Mouse (Mus musculus) spleen, adult 18-20 months (tissue): Measurements from ENCODE around the gene Pcnt.

Source experiments
- DNase-seq, 2 experiments: peaks; one replicate each; pipeline ENCODE4 v3.0.0; 2022; ENCODE audit warnings: mixed read lengths in 2 of 2

Pcnt gene

GRCm38 (mm10) chr10:76442178-76443088 lies at the start of gene Pcnt:
Gene Pcnt (minus strand): TSS chr10:76442786.
- DNase-seq: peak; percentile 92 to 95

DNA sequence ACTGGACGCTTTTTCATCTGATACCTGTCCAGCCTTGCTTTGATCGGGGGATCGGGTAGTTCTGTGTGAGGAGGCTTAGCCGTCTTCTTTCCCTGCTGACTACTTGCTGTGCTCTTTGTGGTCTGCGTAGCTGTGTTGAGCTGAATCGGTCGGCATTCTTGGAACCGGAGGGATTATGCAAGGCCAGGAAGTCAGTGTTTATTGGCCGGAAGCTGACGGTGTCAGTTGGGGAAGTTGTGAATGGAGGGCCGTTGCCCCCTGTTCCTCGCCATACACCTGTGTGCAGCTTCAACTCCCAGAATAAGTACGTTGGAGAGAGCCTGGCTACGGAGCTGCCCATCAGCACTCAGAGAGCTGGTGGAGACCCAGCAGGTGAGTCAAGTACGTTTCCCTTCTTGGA lies 46.6 kb upstream of the Pcnt start:
- no peak for DNase-seq

DNA sequence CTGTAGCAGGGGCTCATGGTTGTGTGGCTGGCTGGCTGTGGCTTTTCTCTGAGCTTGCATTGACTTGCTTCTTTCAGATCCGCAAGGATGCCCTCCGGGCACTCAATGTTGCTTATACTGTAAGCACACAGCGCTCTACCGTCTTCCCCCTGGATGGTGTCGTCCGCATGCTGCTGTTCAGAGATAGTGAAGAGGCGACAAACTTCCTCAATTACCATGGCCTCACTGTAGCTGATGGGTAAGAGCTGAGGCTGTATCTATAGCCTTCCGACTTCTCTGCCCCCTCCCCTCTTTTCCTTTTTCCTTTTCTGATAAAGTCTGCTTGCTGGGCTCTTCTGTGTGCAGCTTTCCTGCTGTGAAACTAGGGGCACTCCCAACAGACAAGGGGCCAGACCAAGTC lies 45.7 kb upstream of the Pcnt start:
- DNase-seq: no peak

- DNase-seq: no peak
Observed at GRCm38 (mm10) chr10:76486302-76486701, 43.7 kb upstream of the Pcnt start.

- DNase-seq: no peak
Observed at GRCm38 (mm10) chr10:76481480-76481879, 38.9 kb upstream of the Pcnt start.

DNA sequence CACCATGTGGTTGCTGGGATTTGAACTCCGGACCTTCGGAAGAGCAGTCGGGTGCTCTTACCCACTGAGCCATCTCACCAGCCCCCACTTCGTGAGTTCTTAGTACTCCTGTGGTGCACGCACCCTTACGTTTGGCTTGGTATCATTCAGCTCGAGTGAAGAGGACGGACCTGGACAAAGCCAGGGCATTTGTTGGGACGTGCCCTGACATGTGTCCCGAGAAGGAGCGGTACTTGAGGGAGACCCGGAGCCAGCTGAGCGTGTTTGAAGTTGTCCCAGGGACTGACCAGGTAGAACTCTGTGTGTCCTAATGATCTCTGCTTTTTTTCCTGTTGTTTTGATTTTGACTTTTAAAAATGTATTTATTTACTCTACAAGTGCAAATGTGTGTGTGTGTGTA lies 38.3 kb upstream of the Pcnt start:
- no peak for DNase-seq

DNA sequence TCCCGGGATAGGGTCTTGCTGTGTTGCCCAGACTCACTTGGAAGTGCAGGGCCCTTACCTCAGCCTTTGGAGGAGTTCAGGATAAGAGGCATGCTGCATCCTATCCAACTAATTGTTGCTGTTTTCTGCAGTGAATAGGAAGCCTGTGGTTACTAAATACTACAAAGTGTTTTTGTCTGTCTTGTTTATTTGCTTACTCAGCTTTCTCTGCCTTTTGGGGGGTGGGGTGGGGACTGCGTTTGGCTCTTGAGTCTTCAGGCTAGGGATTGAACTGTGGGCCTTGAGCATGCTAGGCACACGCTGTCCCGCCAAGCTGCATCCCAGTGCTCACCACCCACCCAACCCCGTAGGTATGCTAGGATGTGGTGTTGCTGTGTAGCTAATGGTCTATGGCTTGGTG lies 31.2 kb upstream of the Pcnt start:
- no peak for DNase-seq

DNA sequence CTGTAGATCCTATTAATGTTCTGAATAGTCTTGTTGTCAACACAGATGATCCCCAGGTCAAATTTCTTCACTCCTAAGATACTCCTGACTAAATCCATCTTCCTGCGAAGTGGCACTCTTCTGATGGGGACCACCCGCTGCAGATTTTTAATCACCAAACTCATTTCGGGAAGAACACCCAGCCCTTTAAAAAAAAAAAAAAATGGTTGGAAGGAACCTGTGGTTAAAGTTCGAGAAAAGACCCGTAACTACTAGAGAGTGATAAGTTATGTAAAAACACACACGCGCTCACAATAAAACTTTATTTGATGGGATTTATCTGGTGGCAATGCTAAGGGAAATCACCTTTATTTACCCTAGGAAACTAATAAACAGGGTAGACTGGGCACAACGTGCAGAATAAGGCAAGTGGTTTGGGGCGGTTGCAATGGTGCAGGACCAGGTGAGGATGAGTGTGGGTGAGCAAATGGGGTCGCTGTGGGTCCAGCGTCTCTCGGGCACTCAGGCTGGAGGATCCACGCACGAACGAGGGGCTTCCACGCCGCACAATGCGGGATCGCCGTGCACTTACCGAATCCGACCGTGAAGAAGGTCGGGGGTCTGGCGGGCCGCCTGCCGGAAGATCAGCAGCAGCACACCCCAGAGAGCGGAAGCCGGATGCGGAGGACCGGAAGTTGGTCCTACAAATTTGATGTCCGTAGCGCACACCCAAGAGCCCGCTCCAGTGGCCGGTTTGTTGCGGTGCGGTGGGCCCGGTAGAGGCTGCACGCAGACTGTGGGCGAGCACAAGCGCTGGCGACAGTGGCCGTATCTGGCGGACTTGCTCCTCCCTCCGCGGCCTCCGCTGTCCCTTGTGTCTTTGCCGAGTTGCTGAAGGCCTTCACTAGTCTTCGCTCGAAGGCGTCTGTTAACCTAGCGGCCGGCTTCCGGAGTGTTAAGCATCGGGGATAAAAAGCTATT lies 25.9 kb upstream of the Pcnt start, which contains the start of the genes Mcm3ap and Ybey:
TSS of gene Mcm3ap (plus strand) at position 725 of the 960 bp plus-strand sequence.
TSS of gene Ybey (minus strand) at position 912 of the 960 bp plus-strand sequence.
- peak; percentile 68 to 80 for DNase-seq

GRCm38 (mm10) chr10:76462721-76463120 lies 20.1 kb upstream of the Pcnt start:
- no peak for DNase-seq

GRCm38 (mm10) chr10:76462312-76462711 lies 19.7 kb upstream of the Pcnt start:
- DNase-seq: no peak

DNA sequence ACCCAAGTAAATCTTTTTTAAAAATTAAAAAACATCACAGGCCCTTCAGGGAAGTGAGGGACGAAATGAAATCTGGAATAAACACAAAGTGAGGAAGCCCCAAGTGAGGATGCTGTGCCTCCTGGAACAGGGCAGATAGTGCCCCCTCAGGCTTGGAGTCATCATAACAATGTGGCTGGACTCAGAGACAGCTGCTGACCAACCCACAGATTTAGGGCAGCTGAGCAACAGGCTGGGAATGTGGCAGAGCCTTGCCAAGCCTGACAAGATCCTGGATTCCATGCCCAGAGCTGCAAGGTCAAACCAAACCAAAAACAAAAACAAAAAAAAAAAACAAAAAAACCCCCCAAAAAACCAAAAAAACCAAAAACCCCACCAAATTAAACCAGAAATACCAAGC lies 18.7 kb upstream of the Pcnt start:
- no peak for DNase-seq

- peak in 1 of 2 experiments; percentile 45 for DNase-seq
Observed at GRCm38 (mm10) chr10:76455289-76455688, 12.7 kb upstream of the Pcnt start.

DNA sequence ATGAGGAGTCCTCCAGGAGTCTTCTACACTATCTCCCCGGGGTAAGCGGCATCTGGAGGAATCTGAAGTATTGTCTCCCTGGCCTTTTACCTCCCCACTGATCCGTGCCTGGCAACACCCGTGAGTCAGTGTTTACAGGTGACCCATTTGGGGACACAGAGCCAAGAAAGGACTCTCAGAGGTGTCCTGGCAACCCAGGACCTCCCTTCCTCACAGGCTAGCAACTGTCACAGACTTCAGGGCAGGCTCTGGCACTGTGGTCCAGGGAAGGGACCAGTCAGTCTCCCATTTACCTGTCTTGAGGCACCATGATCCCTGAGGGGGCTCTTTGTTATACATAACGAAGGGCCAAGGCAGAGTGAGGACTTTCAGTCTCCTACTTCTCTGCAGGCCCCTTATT lies 6.3 kb upstream of the Pcnt start, which contains the start of gene 2610028H24Rik:
TSS of gene 2610028H24Rik (plus strand) at position 231 of the 400 bp plus-strand sequence.
- no peak for DNase-seq

DNA sequence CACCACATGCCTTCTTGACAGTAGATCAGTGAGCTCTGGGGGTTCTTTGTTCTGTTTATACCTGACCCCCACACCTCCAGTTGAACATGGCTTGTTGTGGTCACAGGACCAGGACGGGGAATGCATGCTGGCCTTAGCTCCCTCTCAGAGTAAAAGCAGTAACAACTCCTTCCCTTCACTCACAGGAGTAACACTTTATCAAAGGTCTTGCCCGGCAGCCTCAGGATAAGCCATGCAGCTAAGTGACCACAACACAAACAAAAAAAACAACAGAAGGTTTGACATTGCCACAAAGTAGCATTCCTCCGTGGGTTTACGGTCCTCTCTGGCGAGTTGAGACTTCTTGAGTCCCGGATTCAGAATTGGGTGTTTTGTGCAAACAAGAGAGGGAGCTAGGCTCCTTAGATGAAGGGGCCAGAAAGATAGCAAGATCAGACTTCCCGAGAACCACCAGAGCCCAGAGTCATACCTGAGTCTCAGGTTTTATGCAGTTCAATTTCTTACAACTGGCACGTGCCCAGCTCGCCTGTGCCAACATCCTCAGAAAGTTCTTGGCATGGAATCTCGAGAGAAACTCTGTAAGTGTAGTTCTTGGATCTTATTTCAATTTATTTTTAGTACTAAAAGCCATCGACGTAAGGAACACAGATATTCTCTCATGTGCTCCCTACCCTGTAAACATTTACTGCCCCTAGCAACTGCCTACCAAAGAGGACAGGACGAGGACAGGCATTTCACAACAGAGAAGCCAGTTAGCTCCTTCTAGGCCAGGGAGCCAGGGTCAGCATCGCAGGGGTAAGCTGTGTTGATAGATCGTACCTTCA lies 5.0 kb upstream of the Pcnt start:
- DNase-seq: no peak

GRCm38 (mm10) chr10:76445996-76446681 lies 3.6 kb upstream of the Pcnt start:
- DNase-seq: no peak

DNA sequence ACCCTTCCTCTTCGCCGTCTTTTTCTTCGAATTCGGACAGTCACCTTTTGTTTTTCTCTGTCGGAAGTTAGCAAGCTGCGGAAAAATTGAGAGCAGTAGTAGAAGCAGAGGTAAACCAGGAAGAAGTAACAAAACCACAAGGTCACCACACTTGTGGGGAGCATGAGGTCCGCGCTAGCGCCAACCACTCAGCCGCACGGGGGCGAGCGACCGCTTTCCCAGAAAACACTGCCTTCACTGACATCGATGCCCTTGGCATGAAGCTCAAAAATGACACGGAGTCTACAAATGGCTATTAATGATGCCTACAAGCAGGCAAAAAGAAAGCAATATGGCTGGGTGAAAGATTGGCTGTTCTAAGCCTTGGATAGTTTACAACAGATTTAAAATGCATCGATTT lies 2.3 kb downstream of the Pcnt start, which contains the start of gene AC141477.1:
TSS of gene AC141477.1 (minus strand) at position 164 of the 400 bp plus-strand sequence.
- DNase-seq: no peak

- no peak for DNase-seq
Observed at GRCm38 (mm10) chr10:76439107-76439890, 3.3 kb downstream of the Pcnt start.

DNA sequence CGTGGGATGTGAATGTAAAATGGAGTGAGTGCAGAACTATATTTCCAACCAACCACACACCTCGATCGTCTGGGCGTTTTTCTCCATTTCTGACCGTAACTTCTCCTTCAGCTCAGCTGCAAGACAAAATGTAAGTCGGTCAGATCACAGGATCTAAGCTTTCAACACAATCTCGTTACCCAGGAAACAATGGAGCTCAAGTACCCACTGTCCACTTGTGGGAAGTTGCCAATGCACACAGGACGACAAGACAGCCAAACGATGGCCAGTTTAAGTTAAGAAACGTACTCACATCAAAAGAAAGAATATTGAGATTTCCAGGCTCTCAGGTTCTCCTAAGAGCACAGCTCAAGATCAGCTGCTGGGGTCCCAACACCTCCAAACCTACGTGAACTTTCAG lies 8.7 kb downstream of the Pcnt start:
- DNase-seq: no peak

DNA sequence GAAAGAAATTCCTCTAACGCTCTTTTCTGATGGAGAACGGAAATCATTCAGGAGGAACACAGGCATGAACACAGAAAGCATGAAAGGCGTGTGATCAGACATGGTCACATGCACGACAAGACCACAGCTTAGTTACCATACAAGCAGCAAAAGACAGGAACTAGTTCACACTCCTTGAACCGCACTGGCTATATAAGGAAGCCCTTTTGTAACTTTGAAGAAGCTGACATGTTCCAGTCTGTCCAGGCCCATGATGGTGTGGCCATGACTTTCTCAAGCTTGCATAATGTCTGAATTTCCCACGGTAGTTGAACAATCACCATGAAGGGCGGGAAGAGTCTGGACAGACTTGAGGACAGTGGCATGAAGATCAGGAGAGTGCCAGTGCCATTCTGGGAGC lies 16.9 kb downstream of the Pcnt start:
- no peak for DNase-seq

DNA sequence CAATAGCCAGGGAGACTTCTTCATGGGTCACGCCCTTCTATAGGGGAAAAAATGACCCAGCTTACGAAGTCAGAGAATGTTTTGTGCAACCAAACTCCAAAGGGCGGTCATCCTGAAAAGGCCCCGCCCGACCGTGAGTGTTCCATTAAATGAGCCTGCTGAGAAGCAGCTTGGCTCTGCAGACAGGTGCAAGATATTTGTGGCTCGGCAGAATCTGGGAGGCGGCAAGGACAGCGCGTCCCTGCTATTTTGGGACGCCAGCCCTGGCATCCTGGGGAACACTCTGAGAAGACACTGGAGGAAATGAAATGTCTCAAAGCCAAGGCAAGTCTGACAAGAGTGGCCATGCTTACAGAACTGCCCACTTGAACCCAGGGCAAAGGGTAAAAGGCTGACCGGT lies 25.8 kb downstream of the Pcnt start:
- no peak for DNase-seq

- no peak for DNase-seq
Observed at GRCm38 (mm10) chr10:76408520-76408919, 34.1 kb downstream of the Pcnt start.
